Mouse (Mus musculus) urinary bladder, postnatal 4 days (tissue): ENCODE measurements around the gene Gm5741.

ENCODE experiments used
- DNase-seq, 2 experiments: peaks; one replicate each; pipeline ENCODE4 v3.0.0; 2021 to 2022; ENCODE audit warnings: low spot score in 2 of 2

The Gm5741 gene

GRCm38 (mm10) chr8:85073041-85073612 lies 5.3 kb upstream of the Gm5741 start:
- DNase-seq = no peak

GRCm38 (mm10) chr8:85072364-85072929 lies 4.7 kb upstream of the Gm5741 start:
- no peak for DNase-seq

GRCm38 (mm10) chr8:85071514-85072281 lies 3.9 kb upstream of the Gm5741 start, which contains the start of gene Dhps:
Dhps (plus strand) TSS chr8:85071757.
- peak; percentile 86 to 90 for DNase-seq

- no peak for DNase-seq
Observed at GRCm38 (mm10) chr8:85071041-85071440, 3.3 kb upstream of the Gm5741 start.

GRCm38 (mm10) chr8:85067155-85067554 lies 627 bp downstream of the Gm5741 start:
- DNase-seq = no peak

GRCm38 (mm10) chr8:85065213-85065612 lies 2.6 kb downstream of the Gm5741 start:
- DNase-seq = no peak

- no peak for DNase-seq
Observed at GRCm38 (mm10) chr8:85062603-85063002, 5.2 kb downstream of the Gm5741 start.

- peak; percentile 81 to 88 for DNase-seq
Observed at GRCm38 (mm10) chr8:85059879-85060616, 7.7 kb downstream of the Gm5741 start, which contains the start of gene Fbxw9. Fbxw9 (plus strand) TSS chr8:85060055.

- no peak for DNase-seq
Observed at GRCm38 (mm10) chr8:85057367-85057766, 10.4 kb downstream of the Gm5741 start.

GRCm38 (mm10) chr8:85043619-85044018 lies 24.2 kb downstream of the Gm5741 start:
- no peak for DNase-seq

- peak in 1 of 2 experiments; percentile 45 for DNase-seq
Observed at GRCm38 (mm10) chr8:85037681-85038531, 29.9 kb downstream of the Gm5741 start.

- DNase-seq = no peak
Observed at GRCm38 (mm10) chr8:85037366-85037680, 30.5 kb downstream of the Gm5741 start.

GRCm38 (mm10) chr8:85036718-85037365 lies 30.9 kb downstream of the Gm5741 start, which contains the start of gene Tnpo2:
Tnpo2 (plus strand) TSS chr8:85036915.
- DNase-seq = peak; percentile 87 to 89

- DNase-seq = no peak
Observed at GRCm38 (mm10) chr8:85036381-85036717, 31.4 kb downstream of the Gm5741 start.

GRCm38 (mm10) chr8:85035728-85036310 lies 32.0 kb downstream of the Gm5741 start:
- DNase-seq = no peak

- DNase-seq = no peak
Observed at GRCm38 (mm10) chr8:85035165-85035727, 32.5 kb downstream of the Gm5741 start.

GRCm38 (mm10) chr8:85034764-85035163 lies 33.0 kb downstream of the Gm5741 start:
- DNase-seq = peak; percentile 44 to 76

GRCm38 (mm10) chr8:85033867-85034266 lies 33.9 kb downstream of the Gm5741 start:
- DNase-seq = no peak

- no peak for DNase-seq
Observed at GRCm38 (mm10) chr8:85032622-85033311, 35.0 kb downstream of the Gm5741 start.

- no peak for DNase-seq
Observed at GRCm38 (mm10) chr8:85029271-85029670, 38.5 kb downstream of the Gm5741 start.
